Mouse (Mus musculus): ENCODE data around the gene Sptbn2. TPM values are rescaled to one million over a fixed set of nuclear protein-coding genes. Genes with fewer than 3 reads are reported as not detected.

The Sptbn2 gene
- polyA plus RNA-seq, 1 experiment from 2014 or later, result 18.7 TPM

DNA sequence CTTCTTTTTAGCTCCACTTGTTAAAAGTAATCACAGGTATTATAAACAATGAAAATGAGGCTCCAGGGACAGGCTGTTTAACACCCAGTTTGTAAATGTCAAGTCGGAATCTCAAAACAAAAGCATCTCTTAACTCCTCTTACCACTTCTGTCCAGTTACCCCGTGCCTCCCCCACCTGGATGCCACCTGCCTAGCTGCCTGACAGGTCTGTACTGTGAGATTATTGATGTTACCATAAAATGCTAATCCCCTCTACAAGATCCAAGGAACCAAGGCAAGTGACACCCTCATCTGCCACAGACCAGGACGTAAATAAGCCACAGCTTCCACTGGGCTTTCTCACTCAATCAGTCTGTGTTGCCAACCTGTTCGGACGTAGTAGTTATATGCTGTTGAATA lies 11.1 kb upstream of the Sptbn2 start:
- Histone ChIP-seq H3K4me2 (replicated peaks; ENCODE audit: low read depth, low read length) (no peak overlapping the region), H3K9me3 (ENCODE audit: control insufficient read depth, low read length) (no peaks in the 10 kb centered on the region), H3K27me3 (ENCODE audit: control insufficient read depth, insufficient read depth, low read length) (peaks cover 16% of the 10 kb centered on the region), H3K4me3 (ENCODE audit: low read depth, low read length) (no peak overlapping the region), H3K9ac (ENCODE audit: low read depth, low read length) (no peak overlapping the region), H3K27ac (ENCODE audit: low read depth, low read length) (no peak overlapping the region), H3K4me1 (replicated peaks; ENCODE audit: control insufficient read depth, insufficient read depth, low read length) (0 out of 2 replicates have a peak, but pooled peaks cover 4% of the 10 kb centered on the region), H3K36me3 (ENCODE audit: control insufficient read depth, insufficient read depth, low read length) (no peaks in the 10 kb centered on the region)
- DNase-seq (ENCODE audit: low spot score) (no peak), ATAC-seq (ENCODE audit: low FRiP score) (no peak)
- 70% methylated on average over 5 of the region's 5 CpGs for WGBS

DNA sequence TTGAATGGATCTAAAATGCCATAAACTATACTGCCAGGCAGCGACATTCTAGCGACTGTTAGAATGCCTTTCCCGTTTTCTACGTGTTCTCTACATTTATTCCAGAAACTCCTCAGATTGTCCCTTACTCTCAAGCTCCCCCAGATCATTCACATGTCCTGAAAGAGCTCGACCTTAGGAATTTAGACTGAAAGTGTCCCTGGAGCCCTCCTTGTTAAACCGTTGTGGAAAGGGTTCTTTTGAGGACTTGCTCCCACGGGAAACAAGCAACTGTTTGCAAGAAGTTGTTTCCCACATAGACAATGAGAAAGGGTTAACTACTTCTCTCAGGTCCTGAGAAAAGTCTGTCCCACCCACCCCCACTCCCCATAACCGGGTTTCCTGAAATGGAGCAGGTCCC lies 10.3 kb upstream of the Sptbn2 start:
- WGBS, result 71% methylated on average over 8 of the region's 8 CpGs
- no peak overlapping the region for H3K4me2 ChIP-seq (replicated peaks; ENCODE audit: low read depth, low read length)
- no peak overlapping the region for H3K9ac ChIP-seq (ENCODE audit: low read depth, low read length)
- no peaks in the 10 kb centered on the region for H3K36me3 ChIP-seq (ENCODE audit: control insufficient read depth, insufficient read depth, low read length)
- no peak overlapping the region for H3K4me3 ChIP-seq (ENCODE audit: low read depth, low read length)
- DNase-seq (ENCODE audit: low spot score) (no peak), ATAC-seq (ENCODE audit: low FRiP score) (no peak)
- H3K27me3 ChIP-seq (ENCODE audit: control insufficient read depth, insufficient read depth, low read length), result peaks cover 16% of the 10 kb centered on the region
- H3K9me3 ChIP-seq (ENCODE audit: control insufficient read depth, low read length), result no peaks in the 10 kb centered on the region
- no peak overlapping the region for H3K27ac ChIP-seq (ENCODE audit: low read depth, low read length)
- H3K4me1 ChIP-seq (replicated peaks; ENCODE audit: control insufficient read depth, insufficient read depth, low read length), result 0 out of 2 replicates have a peak, but pooled peaks cover 4% of the 10 kb centered on the region

DNA sequence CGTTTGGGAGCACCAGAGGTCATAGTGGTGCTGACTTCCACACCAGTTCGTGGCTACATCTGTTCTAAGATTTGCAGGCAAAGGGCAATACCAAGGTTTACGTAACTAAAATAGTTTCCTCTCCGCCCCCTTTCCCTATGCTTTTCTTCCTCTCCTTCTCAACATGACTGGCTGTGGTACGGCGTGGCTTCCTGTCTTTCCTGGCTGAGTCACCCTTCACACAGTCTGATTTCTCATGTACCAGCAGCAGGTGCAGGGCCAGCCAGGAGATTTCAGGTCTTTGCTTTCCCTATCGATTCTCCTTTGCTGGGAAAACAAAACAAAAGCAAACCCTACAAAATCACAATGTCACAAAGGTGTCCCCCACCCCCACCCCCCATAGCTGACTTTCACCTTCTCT lies 9.7 kb upstream of the Sptbn2 start:
- 71% methylated on average over 7 of the region's 7 CpGs for WGBS
- H3K9me3 ChIP-seq (ENCODE audit: control insufficient read depth, low read length), result no peaks in the 10 kb centered on the region
- H3K9ac ChIP-seq (ENCODE audit: low read depth, low read length), result no peak overlapping the region
- no peak overlapping the region for H3K4me2 ChIP-seq (replicated peaks; ENCODE audit: low read depth, low read length)
- H3K4me1 ChIP-seq (replicated peaks; ENCODE audit: control insufficient read depth, insufficient read depth, low read length), result 0 out of 2 replicates have a peak, but pooled peaks cover 4% of the 10 kb centered on the region
- H3K27me3 ChIP-seq (ENCODE audit: control insufficient read depth, insufficient read depth, low read length), result peaks cover 16% of the 10 kb centered on the region
- ATAC-seq (ENCODE audit: low FRiP score) (no peak), DNase-seq (ENCODE audit: low spot score) (no peak)
- H3K4me3 ChIP-seq (ENCODE audit: low read depth, low read length), result no peak overlapping the region
- H3K36me3 ChIP-seq (ENCODE audit: control insufficient read depth, insufficient read depth, low read length), result no peaks in the 10 kb centered on the region
- no peak overlapping the region for H3K27ac ChIP-seq (ENCODE audit: low read depth, low read length)

GRCm38 (mm10) chr19:4708765-4709164 lies 2.2 kb upstream of the Sptbn2 start:
- no peaks in the 10 kb centered on the region; the same call in 1 of the 2 replicates for H3K4me1 ChIP-seq (replicated peaks; ENCODE audit: control insufficient read depth, insufficient read depth, low read length)
- no peak overlapping the region for H3K27ac ChIP-seq (ENCODE audit: low read depth, low read length)
- no peaks in the 10 kb centered on the region for H3K36me3 ChIP-seq (ENCODE audit: control insufficient read depth, insufficient read depth, low read length)
- no peak overlapping the region for H3K9ac ChIP-seq (ENCODE audit: low read depth, low read length)
- no peak overlapping the region for H3K4me2 ChIP-seq (replicated peaks; ENCODE audit: low read depth, low read length)
- DNase-seq (ENCODE audit: low spot score) (no peak), ATAC-seq (ENCODE audit: low FRiP score) (no peak)
- 88% methylated on average over 10 of the region's 10 CpGs for WGBS
- H3K4me3 ChIP-seq (ENCODE audit: low read depth, low read length), result no peak overlapping the region
- no peaks in the 10 kb centered on the region for H3K9me3 ChIP-seq (ENCODE audit: control insufficient read depth, low read length)
- peaks cover under 1% of the 10 kb centered on the region; the same call in 1 of the 2 replicates for H3K27me3 ChIP-seq (ENCODE audit: control insufficient read depth, insufficient read depth, low read length)

GRCm38 (mm10) chr19:4711601-4712155 lies 711 bp downstream of the Sptbn2 start:
- peak; percentile 89 for DNase-seq (ENCODE audit: low spot score)
- Histone ChIP-seq H3K4me3 (ENCODE audit: low read depth, low read length) (peak overlapping the region; percentile 84), H3K4me2 (replicated peaks; ENCODE audit: low read depth, low read length) (peak overlapping the region; percentile 91), H3K9ac (ENCODE audit: low read depth, low read length) (peak overlapping the region; percentile 95), H3K36me3 (ENCODE audit: control insufficient read depth, insufficient read depth, low read length) (no peaks in the 10 kb centered on the region), H3K27ac (ENCODE audit: low read depth, low read length) (peak overlapping the region; percentile 94), H3K9me3 (ENCODE audit: control insufficient read depth, low read length) (no peaks in the 10 kb centered on the region), H3K4me1 (replicated peaks; ENCODE audit: control insufficient read depth, insufficient read depth, low read length) (no peaks in the 10 kb centered on the region; the same call in 1 of the 2 replicates), H3K27me3 (ENCODE audit: control insufficient read depth, insufficient read depth, low read length) (peaks cover 2% of the 10 kb centered on the region; the same call in 1 of the 2 replicates)
- WGBS, result under 1% methylated on average over 26 of the region's 65 CpGs
- ATAC-seq (ENCODE audit: low FRiP score), result peak; percentile 90

DNA sequence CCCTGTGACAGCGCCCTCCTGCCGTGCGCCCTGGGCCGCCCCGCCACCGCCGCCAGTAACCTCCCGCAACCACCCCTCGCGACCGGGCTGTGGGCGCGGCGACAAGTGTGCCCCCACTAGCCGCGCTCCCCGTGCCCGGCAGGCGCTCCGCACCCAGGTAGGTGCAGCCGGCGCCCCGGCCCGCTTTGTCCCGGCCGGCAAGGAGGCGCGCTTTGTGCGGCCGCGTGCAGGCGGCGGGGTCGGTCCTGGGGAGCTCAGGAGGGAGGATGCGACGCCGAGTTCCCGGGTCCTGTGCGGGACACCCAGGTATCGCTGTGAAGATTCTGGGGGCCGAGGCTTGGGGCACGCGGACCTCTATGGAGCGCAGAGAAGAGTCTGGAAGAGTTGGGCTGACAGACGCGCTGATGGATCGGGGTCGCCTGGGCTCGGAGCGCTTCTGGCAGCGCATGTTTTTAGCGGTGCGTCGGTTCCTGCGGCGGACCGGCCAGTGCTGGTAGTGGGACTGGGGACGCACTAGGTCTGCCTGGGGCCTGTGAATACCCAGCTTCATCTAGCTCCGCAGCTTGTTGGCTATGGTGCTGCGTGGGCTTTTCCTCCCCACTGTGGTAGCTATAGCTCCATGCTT lies 1.3 kb downstream of the Sptbn2 start:
- Histone ChIP-seq H3K27me3 (ENCODE audit: control insufficient read depth, insufficient read depth, low read length) (peaks cover 2% of the 10 kb centered on the region; the same call in 1 of the 2 replicates), H3K9ac (ENCODE audit: low read depth, low read length) (peak overlapping the region; percentile 95), H3K4me1 (replicated peaks; ENCODE audit: control insufficient read depth, insufficient read depth, low read length) (no peaks in the 10 kb centered on the region; the same call in 1 of the 2 replicates), H3K4me2 (replicated peaks; ENCODE audit: low read depth, low read length) (peak overlapping the region; percentile 91), H3K27ac (ENCODE audit: low read depth, low read length) (peak overlapping the region; percentile 94), H3K36me3 (ENCODE audit: control insufficient read depth, insufficient read depth, low read length) (no peaks in the 10 kb centered on the region), H3K9me3 (ENCODE audit: control insufficient read depth, low read length) (no peaks in the 10 kb centered on the region), H3K4me3 (ENCODE audit: low read depth, low read length) (peak overlapping the region; percentile 84)
- DNase-seq (ENCODE audit: low spot score) (peak; percentile 70), ATAC-seq (ENCODE audit: low FRiP score) (peak; percentile 61)
- WGBS, result under 1% methylated on average over 50 of the region's 60 CpGs

GRCm38 (mm10) chr19:4712781-4713526 lies 2.0 kb downstream of the Sptbn2 start:
- no peak for DNase-seq (ENCODE audit: low spot score)
- Histone ChIP-seq H3K4me3 (ENCODE audit: low read depth, low read length) (peak overlapping the region; percentile 84), H3K27ac (ENCODE audit: low read depth, low read length) (peak overlapping the region; percentile 94), H3K27me3 (ENCODE audit: control insufficient read depth, insufficient read depth, low read length) (peaks cover 2% of the 10 kb centered on the region; the same call in 1 of the 2 replicates), H3K9ac (ENCODE audit: low read depth, low read length) (peak overlapping the region; percentile 95), H3K4me1 (replicated peaks; ENCODE audit: control insufficient read depth, insufficient read depth, low read length) (no peaks in the 10 kb centered on the region; the same call in 1 of the 2 replicates), H3K36me3 (ENCODE audit: control insufficient read depth, insufficient read depth, low read length) (no peaks in the 10 kb centered on the region), H3K9me3 (ENCODE audit: control insufficient read depth, low read length) (no peaks in the 10 kb centered on the region), H3K4me2 (replicated peaks; ENCODE audit: low read depth, low read length) (peak overlapping the region; percentile 91)
- 41% methylated on average over 13 of the region's 13 CpGs for WGBS
- ATAC-seq (ENCODE audit: low FRiP score), result no peak

DNA sequence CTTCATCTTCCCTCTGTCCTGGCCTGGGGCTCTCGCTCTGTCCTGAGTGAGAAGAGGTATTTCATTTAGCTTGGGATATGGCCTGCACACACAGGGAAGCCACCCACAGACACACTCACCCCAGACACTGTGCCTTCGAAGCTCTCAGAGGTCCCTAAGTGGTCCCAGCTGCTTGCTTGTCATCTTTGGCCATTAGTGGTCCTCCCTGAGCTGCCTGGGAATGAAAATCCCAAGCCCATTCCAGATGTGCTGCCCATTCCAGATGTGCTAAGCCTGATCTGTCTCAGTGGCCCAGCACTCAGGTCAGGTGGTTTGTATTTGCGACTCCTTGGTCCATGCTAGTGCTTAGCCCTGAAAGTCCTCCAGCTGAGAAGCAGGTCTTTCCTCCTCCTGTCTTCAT lies 2.9 kb downstream of the Sptbn2 start:
- Histone ChIP-seq H3K9me3 (ENCODE audit: control insufficient read depth, low read length) (no peaks in the 10 kb centered on the region), H3K9ac (ENCODE audit: low read depth, low read length) (no peak overlapping the region), H3K27me3 (ENCODE audit: control insufficient read depth, insufficient read depth, low read length) (peaks cover 2% of the 10 kb centered on the region; the same call in 1 of the 2 replicates), H3K4me3 (ENCODE audit: low read depth, low read length) (peak overlapping the region; percentile 84; the same call in 1 of the 2 replicates), H3K4me2 (replicated peaks; ENCODE audit: low read depth, low read length) (peak overlapping the region; percentile 91), H3K4me1 (replicated peaks; ENCODE audit: control insufficient read depth, insufficient read depth, low read length) (no peaks in the 10 kb centered on the region; the same call in 1 of the 2 replicates), H3K27ac (ENCODE audit: low read depth, low read length) (no peak overlapping the region), H3K36me3 (ENCODE audit: control insufficient read depth, insufficient read depth, low read length) (no peaks in the 10 kb centered on the region)
- DNase-seq (ENCODE audit: low spot score) (peak; percentile 27), ATAC-seq (ENCODE audit: low FRiP score) (no peak)
- WGBS, result 53% methylated on average over 3 of the region's 3 CpGs
